Mouse (Mus musculus) heart, postnatal 0 days (tissue): Measurements from ENCODE around the gene Apon. TPM values are rescaled to one million over a fixed set of nuclear protein-coding genes. Genes with fewer than 3 reads are reported as not detected.

ENCODE experiments used
- ATAC-seq: fragments of 200-750 bp; cut with Nextera tagmentation; 2 replicates; pipeline ENCODE4 v1.8.0; 2017; ENCODE audit warnings: low read depth, moderate number of reproducible peaks, moderate library complexity; ENCODE audit not compliant: insufficient read depth
- DNase-seq: peaks from one replicate; pipeline ENCODE4 v3.0.0-alpha.2; 2016; ENCODE audit warnings: low spot score
- H3K27ac ChIP-seq: fragments of 300-500 bp; sonication (generic); 2 replicates; pipeline ENCODE4 v1.5.1; 2014; ENCODE audit warnings: low read depth, mild to moderate bottlenecking
- H3K27me3 ChIP-seq: fragments of 300-500 bp; sonication (generic); 2 replicates; pipeline ENCODE4 v1.6.1; 2014; ENCODE audit warnings: low read length, mixed read lengths; ENCODE audit not compliant: control insufficient read depth, insufficient read depth
- H3K36me3 ChIP-seq: fragments of 300-500 bp; sonication (generic); replicated peaks from 2 replicates; pipeline ENCODE4 v1.6.1; 2014; ENCODE audit warnings: low read length, mixed read lengths; ENCODE audit not compliant: control insufficient read depth, insufficient read depth
- H3K4me1 ChIP-seq: fragments of 300-500 bp; sonication (generic); 2 replicates; pipeline ENCODE4 v1.6.1; 2014; ENCODE audit warnings: antibody characterized with exemption; ENCODE audit not compliant: control insufficient read depth, insufficient read depth
- H3K4me2 ChIP-seq: fragments of 300-500 bp; sonication (generic); 2 replicates; pipeline ENCODE4 v1.6.1; 2014; ENCODE audit warnings: low read depth, mild to moderate bottlenecking, low read length, moderate library complexity
- H3K4me3 ChIP-seq: fragments of 300-500 bp; sonication (generic); 2 replicates; pipeline ENCODE4 v1.5.1; 2014; ENCODE audit warnings: low read depth, low read length
- H3K9ac ChIP-seq: fragments of 300-500 bp; sonication (generic); replicated peaks from 2 replicates; pipeline ENCODE4 v1.6.1; 2014; ENCODE audit warnings: low read depth, low read length, mixed read lengths
- H3K9me3 ChIP-seq: fragments of 300-500 bp; sonication (generic); replicated peaks from 2 replicates; pipeline ENCODE4 v1.6.1; 2016; ENCODE audit warnings: low read length; ENCODE audit not compliant: control insufficient read depth
- CTCF ChIP-seq: IDR thresholded peaks from 2 replicates; pipeline ENCODE4 v1.5.1; 2016; ENCODE audit warnings: antibody characterized with exemption, control low read depth, low read depth
- EP300 ChIP-seq: IDR thresholded peaks from 2 replicates; pipeline ENCODE4 v1.6.1; 2016; ENCODE audit warnings: antibody characterized with exemption, low read depth
- WGBS: fragments of 180-500 bp; shearing (Covaris S2); extraction: QIAGEN DNeasy Blood & Tissue Kit; methylation state at CpG from one replicate; pipeline ENCODE4 v1.1.7; 2014; 5-methylcytosine and 5-hydroxymethylcytosine counted together
- polyA plus RNA-seq: library from polyadenylated mRNA; unstranded; fragments of >200 nt; fragmentation: Nextera tagmentation; extraction: Ambion mirVana; gene quantifications from 2 replicates; pipeline ENCODE4 v1.2.1, GENCODE M21; 2015
- total RNA-seq: library from RNA; depleted of rRNA; stranded (reverse); fragments of >200 nt; gene quantifications from 2 replicates; pipeline ENCODE4 v1.2.3, GENCODE M21; 2014; ENCODE audit warnings: low replicate concordance

Apon gene
- total and polyA plus RNA-seq, 2 experiments from 2014 or later = not detected

DNA sequence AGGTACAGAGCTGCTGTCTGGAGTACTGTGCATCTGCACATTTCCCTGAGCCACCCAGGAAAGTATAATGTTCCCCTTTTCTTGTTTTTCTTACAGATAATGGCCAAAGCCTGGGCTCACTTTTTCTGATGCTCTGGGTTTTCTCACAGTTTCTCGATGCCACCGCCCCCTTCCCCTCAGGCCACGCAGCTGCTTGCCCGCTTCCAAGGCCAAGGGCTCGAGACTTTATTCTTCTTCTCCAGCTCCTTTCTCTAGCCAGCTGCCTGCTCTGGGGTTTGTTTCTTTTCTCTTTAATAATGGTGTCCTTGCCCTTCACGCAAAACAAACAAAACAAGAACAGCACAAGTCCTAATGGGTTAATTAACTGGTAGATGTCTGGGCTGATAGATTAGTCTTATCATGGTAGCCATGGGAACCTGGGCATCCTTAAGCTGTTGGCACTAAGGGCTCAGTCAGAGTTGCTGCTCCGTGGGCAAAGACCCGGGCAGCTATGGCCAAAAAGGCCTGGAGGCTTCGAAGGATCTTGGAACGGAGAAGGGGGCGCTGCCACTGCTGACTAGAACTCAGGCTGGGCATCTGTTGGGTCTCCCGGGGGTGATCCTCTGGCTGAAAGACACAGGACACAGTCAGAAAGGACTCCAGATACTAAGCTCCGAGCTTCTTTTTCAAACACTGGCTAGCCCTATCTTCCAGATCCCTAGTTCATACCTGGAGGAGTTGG lies 42.6 kb downstream of the Apon start:
- no peak for DNase-seq
- Histone ChIP-seq H3K36me3 (peaks cover 19% of the 10 kb centered on the region), H3K27me3 (no peaks in the 10 kb centered on the region), H3K27ac (peak overlapping the region; percentile 79; the same call in 1 of the 2 replicates), H3K9me3 (no peaks in the 10 kb centered on the region), H3K9ac (0 out of 2 replicates have a peak overlapping the region, but pooled peaks have one; percentile 3), H3K4me1 (peaks cover 17% of the 10 kb centered on the region; the same call in 1 of the 2 replicates), H3K4me3 (no peak overlapping the region), H3K4me2 (peak overlapping the region; percentile 33)
- no peak for ATAC-seq
- WGBS = 74% methylated on average over 13 of the region's 13 CpGs
- TF ChIP-seq EP300 (no peak), CTCF (no peak)

- H3K9me3 ChIP-seq = no peaks in the 10 kb centered on the region
- no peaks in the 10 kb centered on the region for H3K27me3 ChIP-seq
- peak overlapping the region; percentile 33 for H3K4me2 ChIP-seq
- H3K36me3 ChIP-seq = peaks cover 12% of the 10 kb centered on the region
- peak overlapping the region; percentile 14 for H3K4me3 ChIP-seq
- DNase-seq = no peak
- H3K27ac ChIP-seq = peak overlapping the region; percentile 79
- no peak for TF ChIP-seq CTCF
- WGBS = 35% methylated on average over 4 of the region's 4 CpGs
- peak; percentile 3; the same call in 1 of the 2 replicates for ATAC-seq
- peak overlapping the region; percentile 21; the same call in 1 of the 2 replicates for H3K9ac ChIP-seq
- H3K4me1 ChIP-seq = peaks cover 20% of the 10 kb centered on the region
These were observed 43.3 kb downstream of the Apon start for GRCm38 (mm10) chr10:128297221-128297620.

DNA sequence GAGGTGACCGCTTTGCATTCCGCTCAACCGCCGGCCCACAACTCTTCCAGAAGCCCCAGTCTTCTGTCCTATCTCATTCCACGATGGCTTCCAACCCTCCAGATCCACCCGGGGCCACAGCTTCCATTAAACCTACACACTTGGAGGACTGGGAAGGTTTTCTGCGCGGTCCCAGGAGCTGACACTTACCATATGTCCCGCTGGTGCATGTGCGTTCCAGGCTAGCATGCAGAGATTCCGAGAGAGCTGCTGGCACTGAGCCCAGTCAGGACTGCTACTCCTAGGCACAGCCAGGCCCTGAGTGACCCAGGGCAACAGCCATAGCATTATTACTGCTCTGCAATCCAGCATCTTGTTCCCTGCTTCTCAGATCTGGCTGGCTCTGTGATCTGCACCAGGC lies 43.7 kb downstream of the Apon start:
- Histone ChIP-seq H3K4me2 (peak overlapping the region; percentile 33), H3K4me3 (peak overlapping the region; percentile 14), H3K27me3 (no peaks in the 10 kb centered on the region), H3K9ac (peak overlapping the region; percentile 21), H3K4me1 (peaks cover 24% of the 10 kb centered on the region), H3K27ac (peak overlapping the region; percentile 79), H3K9me3 (no peaks in the 10 kb centered on the region), H3K36me3 (peaks cover 8% of the 10 kb centered on the region; the same call in 1 of the 2 replicates)
- DNase-seq = peak; percentile 85
- WGBS = 29% methylated on average over 11 of the region's 11 CpGs
- TF ChIP-seq CTCF (no peak), EP300 (no peak)
- ATAC-seq = peak; percentile 92

DNA sequence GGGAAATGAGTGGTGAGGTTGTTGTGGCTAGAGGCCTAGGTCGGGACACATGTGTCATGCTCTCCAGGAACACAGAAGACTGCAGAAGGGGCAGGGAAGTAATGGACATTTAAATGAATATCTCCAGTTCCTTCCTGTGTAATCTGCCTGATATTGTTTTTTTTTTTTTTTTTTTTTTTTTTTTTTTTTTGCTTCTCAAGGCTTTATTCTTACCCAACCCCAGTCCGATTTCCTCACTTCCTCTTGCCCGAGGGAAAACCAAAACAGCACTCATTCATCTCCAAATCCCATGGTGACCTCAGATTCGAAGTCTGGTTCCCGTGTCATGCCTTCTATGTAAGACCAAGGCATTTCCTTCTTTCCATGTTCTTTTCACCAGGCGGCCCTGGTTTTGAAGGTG lies 44.3 kb downstream of the Apon start:
- no peak overlapping the region; the same call in 1 of the 2 replicates for H3K9ac ChIP-seq
- TF ChIP-seq CTCF (no peak), EP300 (no peak)
- H3K27ac ChIP-seq = peak overlapping the region; percentile 79

GRCm38 (mm10) chr10:128298702-128299171 lies 44.8 kb downstream of the Apon start, which contains the start of gene Il23a:
TSS of gene Il23a (minus strand) at chr10:128298752.
- no peaks in the 10 kb centered on the region for H3K36me3 ChIP-seq
- WGBS = 68% methylated on average over 11 of the region's 11 CpGs
- TF ChIP-seq EP300 (no peak), CTCF (no peak)
- H3K9me3 ChIP-seq = no peaks in the 10 kb centered on the region
- H3K4me3 ChIP-seq = peak within 1 kb of the TSS; percentile 14
- no peak for DNase-seq
- H3K4me1 ChIP-seq = peaks cover 28% of the 10 kb centered on the region
- peak within 1 kb of the TSS; percentile 21 for H3K9ac ChIP-seq
- no peak for ATAC-seq
- H3K27ac ChIP-seq = peak within 1 kb of the TSS; percentile 79
- H3K4me2 ChIP-seq = peak within 1 kb of the TSS; percentile 33
- no peaks in the 10 kb centered on the region for H3K27me3 ChIP-seq

More for the DNA sequence above, 44.3 kb downstream of the Apon start:
- H3K27me3 ChIP-seq = no peaks in the 10 kb centered on the region
- no peak overlapping the region for H3K4me2 ChIP-seq
- 62% methylated on average over 6 of the region's 6 CpGs for WGBS
- peaks cover 2% of the 10 kb centered on the region; the same call in 1 of the 2 replicates for H3K36me3 ChIP-seq
- no peak overlapping the region for H3K4me3 ChIP-seq
- H3K4me1 ChIP-seq = peaks cover 26% of the 10 kb centered on the region
- ATAC-seq (no peak), DNase-seq (no peak)
- no peaks in the 10 kb centered on the region for H3K9me3 ChIP-seq
